Mouse (Mus musculus) ES-E14 (cell line): ENCODE results near the gene Rhou. TPM values are rescaled to one million over a fixed set of nuclear protein-coding genes. Genes with fewer than 3 reads are reported as not detected.

Experiments used
- DNase-seq: peaks from one replicate; pipeline ENCODE4 v3.0.0-alpha.2; 2013; ENCODE audit warnings: low read depth, low spot score
- H3K27ac ChIP-seq: 2 replicates; pipeline ENCODE4 v1.5.1; 2012; ENCODE audit warnings: low read depth, mild to moderate bottlenecking, low read length, moderate library complexity, mixed read lengths; ENCODE audit not compliant: poor library complexity, insufficient read depth, severe bottlenecking
- H3K36me3 ChIP-seq: 2 replicates; pipeline ENCODE4 v1.6.1; 2012; ENCODE audit warnings: mild to moderate bottlenecking, low read length, moderate library complexity, mixed read lengths; ENCODE audit not compliant: control insufficient read depth, poor library complexity, insufficient read depth, severe bottlenecking
- H3K4me1 ChIP-seq, 2 experiments: fragments of 150-350 bp in 1 of 2; sonication (generic) in 1 of 2; 2 replicates each; pipeline ENCODE4 v1.6.1; 2012; ENCODE audit warnings: low read length in 2 of 2, mild to moderate bottlenecking in 1 of 2, mixed read lengths in 1 of 2; ENCODE audit not compliant: control insufficient read depth in 2 of 2, insufficient read depth in 2 of 2, poor library complexity in 1 of 2
- H3K4me3 ChIP-seq, 2 experiments: fragments of 150-350 bp in 1 of 2; sonication (generic) in 1 of 2; 2 replicates each; pipeline ENCODE4 v1.5.1; 2012; ENCODE audit warnings: low read length in 2 of 2, low read depth in 1 of 2, mild to moderate bottlenecking in 1 of 2, mixed read lengths in 1 of 2; ENCODE audit not compliant: insufficient read depth in 1 of 2, poor library complexity in 1 of 2, severe bottlenecking in 1 of 2
- H3K9ac ChIP-seq: 2 replicates; pipeline ENCODE4 v1.6.1; 2012; ENCODE audit warnings: low read depth, mild to moderate bottlenecking, low read length, mixed read lengths; ENCODE audit not compliant: poor library complexity, insufficient read depth, severe bottlenecking
- H3K9me3 ChIP-seq: fragments of 150-350 bp; sonication (generic); 2 replicates; pipeline ENCODE4 v1.6.1; 2012; ENCODE audit warnings: low read depth, mild to moderate bottlenecking, low read length; ENCODE audit not compliant: control insufficient read depth, insufficient read depth
- CHD2 ChIP-seq: IDR thresholded peaks from 2 replicates; pipeline ENCODE4 v1.6.1; 2014; ENCODE audit warnings: mild to moderate bottlenecking, low read depth, low read length, inconsistent platforms
- HCFC1 ChIP-seq: IDR thresholded peaks from 2 replicates; pipeline ENCODE4 v1.6.1; 2012; ENCODE audit warnings: low read length, inconsistent platforms, borderline replicate concordance; ENCODE audit not compliant: insufficient read depth
- MAFK ChIP-seq: IDR thresholded peaks from 2 replicates; pipeline ENCODE4 v1.6.1; 2014; ENCODE audit warnings: mild to moderate bottlenecking, low read depth, low read length, inconsistent platforms; ENCODE audit not compliant: insufficient read depth
- ZC3H11A ChIP-seq: IDR thresholded peaks from 2 replicates; pipeline ENCODE4 v1.6.1; 2012; ENCODE audit warnings: low read depth, mild to moderate bottlenecking, inconsistent platforms, low read length, borderline replicate concordance
- ZNF384 ChIP-seq: IDR thresholded peaks from 2 replicates; pipeline ENCODE4 v1.6.1; 2012; ENCODE audit warnings: low read depth, low read length, inconsistent platforms
- in situ Hi-C, 2 experiments: fragments of 600-800 bp; cut with MboI; formaldehyde crosslinking; loops; one replicate each; pipeline ENCODE4 v1.15.1; 2025; ENCODE audit warnings: low sequenced_read_pairs in 2 of 2, inconsistent platforms in 1 of 2; ENCODE audit not compliant: unreplicated experiment in 2 of 2
- total RNA-seq: library from RNA; depleted of rRNA; stranded (reverse); fragments of 300-350 nt; gene quantifications from 2 replicates; pipeline ENCODE4 v1.2.3, GENCODE M21; 2012

Rhou gene
- total RNA-seq, 1 experiment = 12.7 TPM

GRCm38 (mm10) chr8:123687826-123688225, 34.1 kb downstream of the Rhou start:
- peaks cover 2 to 14% of the 10 kb centered on the region in 2 experiments; a peak in 3 of 4 replicates for H3K4me1 ChIP-seq
- no peak for TF ChIP-seq ZC3H11A
- no peak for TF ChIP-seq CHD2
- TF ChIP-seq ZNF384 = no peak
- no peak for TF ChIP-seq HCFC1
- no peak for TF ChIP-seq MAFK
- H3K27ac ChIP-seq = no peak overlapping the region
- no peak overlapping the region for H3K9ac ChIP-seq
- DNase-seq = no peak
- in situ Hi-C loops = no loop called here
- no peaks in the 10 kb centered on the region for H3K36me3 ChIP-seq
- no peak overlapping the region for H3K4me3 ChIP-seq
- no peaks in the 10 kb centered on the region for H3K9me3 ChIP-seq

GRCm38 (mm10) chr8:123692165-123692962, 38.6 kb downstream of the Rhou start:
- Histone ChIP-seq H3K36me3 (no peaks in the 10 kb centered on the region), H3K27ac (no peak overlapping the region), H3K9ac (no peak overlapping the region), H3K4me3 (no peak overlapping the region), H3K9me3 (no peaks in the 10 kb centered on the region), H3K4me1 (peaks cover 0 to 5% of the 10 kb centered on the region in 2 experiments; a peak in 2 of 4 replicates)
- in situ Hi-C loops = no loop called here
- TF ChIP-seq CHD2 = no peak
- no peak for TF ChIP-seq HCFC1
- no peak for TF ChIP-seq ZC3H11A
- TF ChIP-seq ZNF384 = no peak
- no peak for TF ChIP-seq MAFK
- no peak for DNase-seq

- H3K9ac ChIP-seq = no peak overlapping the region
- in situ Hi-C loops = no loop called here
- TF ChIP-seq MAFK (no peak), ZNF384 (no peak), CHD2 (no peak), ZC3H11A (no peak), HCFC1 (no peak)
- no peaks in the 10 kb centered on the region for H3K36me3 ChIP-seq
- no peak for DNase-seq
- peaks cover 0 to 2% of the 10 kb centered on the region in 2 experiments; a peak in 1 of 4 replicates for H3K4me1 ChIP-seq
- no peaks in the 10 kb centered on the region for H3K9me3 ChIP-seq
- no peak overlapping the region for H3K4me3 ChIP-seq
- H3K27ac ChIP-seq = no peak overlapping the region
Measured at GRCm38 (mm10) chr8:123696167-123696566, 42.4 kb downstream of the Rhou start.

GRCm38 (mm10) chr8:123697329-123697728, 43.6 kb downstream of the Rhou start:
- no peaks in the 10 kb centered on the region for H3K36me3 ChIP-seq
- H3K9me3 ChIP-seq = no peaks in the 10 kb centered on the region
- H3K9ac ChIP-seq = no peak overlapping the region
- in situ Hi-C loops = no loop called here
- peaks cover 0 to 2% of the 10 kb centered on the region in 2 experiments; a peak in 1 of 4 replicates for H3K4me1 ChIP-seq
- TF ChIP-seq MAFK (no peak), ZNF384 (no peak), ZC3H11A (no peak), CHD2 (no peak), HCFC1 (no peak)
- no peak overlapping the region for H3K27ac ChIP-seq
- H3K4me3 ChIP-seq = no peak overlapping the region
- no peak for DNase-seq
